Comparison of ENCODE assay signal across 20 mouse cellular contexts in genomic region chr6:144333146-144333545, GRCm38 (mm10).
"Had no signal": no experiment of that assay in that cellular context is flagged by ENCODE, and none has a peak within 500 bp of the region (broad histone marks: within the 10 kb centered on the region; RNA-seq: fewer than 3 reads in every experiment).

No protein-coding gene starts in this region.

- DNase-seq: heart, postnatal 10 days; heart, postnatal 14 days; heart, postnatal 36 days; heart, postnatal 4 days; kidney, adult 11 months; kidney, adult 18-20 months; kidney, adult 2 months; kidney, adult 8-10 months; kidney, adult 9 months; kidney, postnatal 10 days; kidney, postnatal 14 days; kidney, postnatal 25 days; kidney, postnatal 36 days; kidney, postnatal 4 days; layer of hippocampus, adult 9-11 months; layer of hippocampus, postnatal 36 days had no signal

- ATAC-seq: hindbrain, embryonic 16.5 days; hindbrain, postnatal 0 days; inflammation-experienced regulatory T-cells, adult 6 months; intestine, postnatal 0 days had no signal
